Mouse (Mus musculus) hindbrain, embryonic 13.5 days (tissue): ENCODE data around the gene Hivep2. TPM values are rescaled to one million over a fixed set of nuclear protein-coding genes. Genes with fewer than 3 reads are reported as not detected.

Experiments used
- ATAC-seq: fragments of 200-750 bp; cut with Nextera tagmentation; 2 replicates; pipeline ENCODE4 v1.8.0; 2017; ENCODE audit warnings: moderate TSS enrichment; ENCODE audit not compliant: low FRiP score
- H3K27ac ChIP-seq: fragments of 300-500 bp; sonication (generic); 2 replicates; pipeline ENCODE4 v1.5.1; 2015; ENCODE audit warnings: inconsistent platforms, mild to moderate bottlenecking, moderate library complexity
- H3K27me3 ChIP-seq: fragments of 300-500 bp; sonication (generic); 2 replicates; pipeline ENCODE4 v1.6.1; 2015; ENCODE audit warnings: mild to moderate bottlenecking, inconsistent platforms
- H3K36me3 ChIP-seq: fragments of 300-500 bp; sonication (generic); 2 replicates; pipeline ENCODE4 v1.6.1; 2015; ENCODE audit warnings: mild to moderate bottlenecking, inconsistent platforms
- H3K4me1 ChIP-seq: fragments of 300-500 bp; sonication (generic); replicated peaks from 2 replicates; pipeline ENCODE4 v1.6.1; 2015; ENCODE audit warnings: inconsistent platforms
- H3K4me2 ChIP-seq: fragments of 300-500 bp; sonication (generic); 2 replicates; pipeline ENCODE4 v1.6.1; 2015; ENCODE audit warnings: inconsistent platforms, mild to moderate bottlenecking, moderate library complexity
- H3K4me3 ChIP-seq: fragments of 300-500 bp; sonication (generic); 2 replicates; pipeline ENCODE4 v1.5.1; 2015; ENCODE audit warnings: mild to moderate bottlenecking, inconsistent platforms
- H3K9ac ChIP-seq: fragments of 300-500 bp; sonication (generic); 2 replicates; pipeline ENCODE4 v1.6.1; 2015; ENCODE audit warnings: mild to moderate bottlenecking, inconsistent platforms
- H3K9me3 ChIP-seq: fragments of 300-500 bp; sonication (generic); 2 replicates; pipeline ENCODE4 v1.6.1; 2016; ENCODE audit warnings: inconsistent platforms
- WGBS: fragments of 180-500 bp; shearing (Covaris S2); methylation state at CpG from one replicate; pipeline ENCODE4 v1.1.7; 2015; 5-methylcytosine and 5-hydroxymethylcytosine counted together
- polyA plus RNA-seq: library from polyadenylated mRNA; unstranded; fragments of >200 nt; fragmentation: Nextera tagmentation; extraction: Ambion mirVana; gene quantifications from 2 replicates; pipeline ENCODE4 v1.2.1, GENCODE M21; 2015

The Hivep2 gene
- polyA plus RNA-seq, 1 experiment from 2014 or later = 7.0 TPM

- Histone ChIP-seq H3K27me3 (no peaks in the 10 kb centered on the region), H3K9ac (no peak overlapping the region), H3K4me1 (peaks cover 32% of the 10 kb centered on the region), H3K9me3 (no peaks in the 10 kb centered on the region), H3K27ac (peak overlapping the region; percentile 69; the same call in 1 of the 2 replicates), H3K4me3 (no peak overlapping the region), H3K36me3 (no peaks in the 10 kb centered on the region), H3K4me2 (no peak overlapping the region)
- no peak for ATAC-seq
- WGBS = 95% methylated on average over 11 of the region's 11 CpGs
These were observed 92.1 kb downstream of the Hivep2 start for GRCm38 (mm10) chr10:14057841-14058605.

- no peaks in the 10 kb centered on the region for H3K27me3 ChIP-seq
- no peaks in the 10 kb centered on the region for H3K36me3 ChIP-seq
- H3K9ac ChIP-seq = no peak overlapping the region
- 84% methylated on average over 2 of the region's 2 CpGs for WGBS
- no peaks in the 10 kb centered on the region for H3K9me3 ChIP-seq
- ATAC-seq = no peak
- H3K4me2 ChIP-seq = no peak overlapping the region
- H3K27ac ChIP-seq = no peak overlapping the region
- H3K4me3 ChIP-seq = no peak overlapping the region
- peaks cover 27% of the 10 kb centered on the region for H3K4me1 ChIP-seq
These were observed 92.9 kb downstream of the Hivep2 start for GRCm38 (mm10) chr10:14058742-14059141.

GRCm38 (mm10) chr10:14059581-14059980, 93.7 kb downstream of the Hivep2 start:
- no peak overlapping the region for H3K4me3 ChIP-seq
- H3K9me3 ChIP-seq = no peaks in the 10 kb centered on the region
- H3K36me3 ChIP-seq = no peaks in the 10 kb centered on the region
- H3K27me3 ChIP-seq = no peaks in the 10 kb centered on the region
- H3K4me2 ChIP-seq = no peak overlapping the region
- H3K27ac ChIP-seq = no peak overlapping the region
- no peak overlapping the region for H3K9ac ChIP-seq
- ATAC-seq = no peak
- peaks cover 27% of the 10 kb centered on the region for H3K4me1 ChIP-seq
- 96% methylated on average over 2 of the region's 2 CpGs for WGBS

GRCm38 (mm10) chr10:14060302-14060701, 94.4 kb downstream of the Hivep2 start:
- Histone ChIP-seq H3K4me2 (no peak overlapping the region), H3K4me3 (no peak overlapping the region), H3K9me3 (no peaks in the 10 kb centered on the region), H3K27me3 (no peaks in the 10 kb centered on the region), H3K9ac (no peak overlapping the region), H3K4me1 (peaks cover 23% of the 10 kb centered on the region), H3K36me3 (no peaks in the 10 kb centered on the region), H3K27ac (no peak overlapping the region)
- 77% methylated on average over 2 of the region's 2 CpGs for WGBS
- no peak for ATAC-seq

GRCm38 (mm10) chr10:14063226-14063625, 97.4 kb downstream of the Hivep2 start:
- H3K27ac ChIP-seq = no peak overlapping the region

GRCm38 (mm10) chr10:14064759-14065395, 99.0 kb downstream of the Hivep2 start:
- no peak for ATAC-seq
- Histone ChIP-seq H3K27ac (no peak overlapping the region), H3K4me1 (no peaks in the 10 kb centered on the region), H3K9me3 (no peaks in the 10 kb centered on the region), H3K27me3 (no peaks in the 10 kb centered on the region), H3K36me3 (no peaks in the 10 kb centered on the region), H3K9ac (no peak overlapping the region), H3K4me2 (no peak overlapping the region), H3K4me3 (no peak overlapping the region)
- 79% methylated on average over 15 of the region's 15 CpGs for WGBS

More at GRCm38 (mm10) chr10:14063226-14063625, 97.4 kb downstream of the Hivep2 start:
- Histone ChIP-seq H3K4me1 (no peaks in the 10 kb centered on the region), H3K9me3 (no peaks in the 10 kb centered on the region), H3K4me2 (no peak overlapping the region), H3K27me3 (no peaks in the 10 kb centered on the region), H3K36me3 (no peaks in the 10 kb centered on the region), H3K4me3 (no peak overlapping the region), H3K9ac (no peak overlapping the region)
- WGBS = 87% methylated on average over 4 of the region's 4 CpGs
- no peak for ATAC-seq

GRCm38 (mm10) chr10:14067802-14068201, 101.9 kb downstream of the Hivep2 start:
- no peak overlapping the region for H3K4me3 ChIP-seq
- no peaks in the 10 kb centered on the region for H3K9me3 ChIP-seq
- H3K9ac ChIP-seq = no peak overlapping the region
- H3K4me2 ChIP-seq = no peak overlapping the region
- no peak overlapping the region for H3K27ac ChIP-seq
- H3K36me3 ChIP-seq = no peaks in the 10 kb centered on the region
- no peak for ATAC-seq
- no peaks in the 10 kb centered on the region for H3K27me3 ChIP-seq
- 86% methylated on average over 4 of the region's 4 CpGs for WGBS
- H3K4me1 ChIP-seq = no peaks in the 10 kb centered on the region

GRCm38 (mm10) chr10:14070498-14071079, 104.7 kb downstream of the Hivep2 start:
- Histone ChIP-seq H3K36me3 (no peaks in the 10 kb centered on the region), H3K9me3 (no peaks in the 10 kb centered on the region), H3K27me3 (no peaks in the 10 kb centered on the region), H3K4me1 (no peaks in the 10 kb centered on the region), H3K4me3 (no peak overlapping the region), H3K9ac (no peak overlapping the region), H3K27ac (no peak overlapping the region), H3K4me2 (no peak overlapping the region)
- 84% methylated on average over 5 of the region's 5 CpGs for WGBS
- no peak for ATAC-seq

- 93% methylated on average over 3 of the region's 3 CpGs for WGBS
- Histone ChIP-seq H3K4me1 (no peaks in the 10 kb centered on the region), H3K4me3 (no peak overlapping the region), H3K4me2 (no peak overlapping the region), H3K27ac (no peak overlapping the region), H3K9me3 (no peaks in the 10 kb centered on the region), H3K9ac (no peak overlapping the region), H3K36me3 (no peaks in the 10 kb centered on the region), H3K27me3 (no peaks in the 10 kb centered on the region)
- no peak for ATAC-seq
These were observed 106.6 kb downstream of the Hivep2 start for GRCm38 (mm10) chr10:14072504-14072903.

GRCm38 (mm10) chr10:14075767-14076166, 109.9 kb downstream of the Hivep2 start:
- no peak overlapping the region for H3K9ac ChIP-seq
- 90% methylated on average over 5 of the region's 5 CpGs for WGBS
- H3K9me3 ChIP-seq = no peaks in the 10 kb centered on the region
- H3K27me3 ChIP-seq = no peaks in the 10 kb centered on the region
- H3K4me3 ChIP-seq = no peak overlapping the region
- H3K4me1 ChIP-seq = no peaks in the 10 kb centered on the region
- no peak overlapping the region for H3K27ac ChIP-seq
- H3K4me2 ChIP-seq = no peak overlapping the region
- no peak for ATAC-seq
- H3K36me3 ChIP-seq = no peaks in the 10 kb centered on the region

GRCm38 (mm10) chr10:14076880-14077279, 111.0 kb downstream of the Hivep2 start:
- no peaks in the 10 kb centered on the region for H3K9me3 ChIP-seq
- no peak overlapping the region for H3K27ac ChIP-seq
- no peaks in the 10 kb centered on the region; the same call in 1 of the 2 replicates for H3K4me1 ChIP-seq
- 63% methylated on average over 9 of the region's 9 CpGs for WGBS
- H3K4me3 ChIP-seq = no peak overlapping the region
- no peaks in the 10 kb centered on the region for H3K27me3 ChIP-seq
- no peak for ATAC-seq
- no peak overlapping the region for H3K4me2 ChIP-seq
- H3K36me3 ChIP-seq = no peaks in the 10 kb centered on the region
- H3K9ac ChIP-seq = no peak overlapping the region

GRCm38 (mm10) chr10:14080830-14081229, 115.0 kb downstream of the Hivep2 start:
- no peaks in the 10 kb centered on the region for H3K9me3 ChIP-seq
- ATAC-seq = no peak
- no peak overlapping the region for H3K27ac ChIP-seq
- no peaks in the 10 kb centered on the region for H3K27me3 ChIP-seq
- H3K4me2 ChIP-seq = no peak overlapping the region
- H3K36me3 ChIP-seq = no peaks in the 10 kb centered on the region
- no peak overlapping the region for H3K9ac ChIP-seq
- H3K4me1 ChIP-seq = no peaks in the 10 kb centered on the region; the same call in 1 of the 2 replicates
- 86% methylated on average over 6 of the region's 6 CpGs for WGBS
- no peak overlapping the region for H3K4me3 ChIP-seq
